Mouse (Mus musculus): ENCODE measurements around the gene Gm37240. TPM values are rescaled to one million over a fixed set of nuclear protein-coding genes. Genes with fewer than 3 reads are reported as not detected.
A peak's percentile ranks its signal among the peaks of the same experiment; 100 is the strongest.

The Gm37240 gene
- total RNA-seq, 4 experiments from 2014 or later = 29.7 to 37.8 (median 36.6) TPM

- no peak for DNase-seq (ENCODE audit: low spot score in 2 of 2)
These were observed 129.9 kb downstream of the Gm37240 start for GRCm38 (mm10) chr3:85757435-85757834.

- no peak for DNase-seq (ENCODE audit: low spot score in 2 of 2)
These were observed 138.0 kb downstream of the Gm37240 start for GRCm38 (mm10) chr3:85749348-85749747.

DNA sequence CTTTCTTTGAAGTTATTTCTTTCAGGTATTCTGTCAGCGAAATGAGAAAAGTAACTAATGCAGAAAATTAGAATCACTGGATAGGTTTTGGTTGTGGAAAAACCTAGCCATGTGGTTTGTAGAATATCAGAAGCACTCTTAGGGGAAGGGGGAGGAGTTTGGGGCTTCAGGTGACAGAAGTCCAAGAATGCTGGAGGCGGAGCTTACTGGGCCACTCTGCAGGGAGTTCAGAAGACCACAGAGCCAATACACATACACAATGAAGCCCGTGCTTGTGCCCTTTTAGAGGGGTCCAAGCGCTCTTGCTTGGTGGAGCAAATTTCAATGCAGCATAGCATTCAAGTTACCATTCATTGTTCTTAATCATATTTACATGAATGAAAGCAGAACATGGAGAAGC is 138.5 kb downstream of the Gm37240 start:
- no peak for DNase-seq (ENCODE audit: low spot score in 2 of 2)

- no peak for DNase-seq (ENCODE audit: low spot score in 2 of 2)
These were observed 141.2 kb downstream of the Gm37240 start for GRCm38 (mm10) chr3:85746116-85746515.

- DNase-seq (ENCODE audit: low spot score in 2 of 2) = no peak
These were observed 145.6 kb downstream of the Gm37240 start for GRCm38 (mm10) chr3:85741767-85742166.

DNA sequence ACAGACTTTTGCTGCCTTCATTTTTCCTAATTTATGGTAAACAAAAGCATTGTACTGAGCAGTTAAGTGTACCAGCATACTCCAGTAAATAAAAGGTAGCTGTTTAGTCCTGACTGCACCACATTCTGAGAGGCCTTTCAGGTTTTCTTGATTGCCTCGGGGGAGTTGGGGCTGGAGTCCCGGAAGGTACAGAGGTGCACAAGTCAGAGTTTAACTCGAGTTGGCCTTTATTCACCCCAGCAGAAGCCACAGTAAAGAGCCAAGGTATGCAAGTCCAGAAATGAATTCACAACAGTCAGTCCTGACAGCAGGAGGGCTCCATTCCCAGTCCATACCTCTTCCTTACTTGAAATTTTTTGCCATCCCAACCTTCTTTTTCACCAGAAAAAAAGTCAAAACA is 148.7 kb downstream of the Gm37240 start:
- DNase-seq (ENCODE audit: low spot score in 2 of 2) = no peak

- no peak for DNase-seq (ENCODE audit: low spot score in 2 of 2)
These were observed 153.2 kb downstream of the Gm37240 start for GRCm38 (mm10) chr3:85733939-85734729.

DNA sequence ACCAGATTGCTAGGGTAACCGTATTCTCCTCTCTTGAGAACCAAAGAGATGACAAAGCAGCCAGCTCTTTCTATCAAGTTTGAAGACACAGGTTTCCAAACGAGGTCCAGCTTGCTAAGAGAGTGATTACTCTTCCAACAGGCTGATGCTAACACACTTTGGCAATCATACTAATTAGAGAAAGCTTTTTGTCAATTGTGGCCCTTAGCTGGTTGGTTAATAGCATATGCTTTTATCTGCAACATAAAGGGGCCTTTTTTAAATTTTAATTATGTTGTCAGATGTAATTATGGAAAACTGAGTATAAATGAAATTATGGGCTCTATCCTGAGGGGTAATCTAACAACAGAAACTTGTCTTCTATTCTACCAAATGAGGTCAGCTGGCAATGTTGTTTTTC is 160.1 kb downstream of the Gm37240 start:
- DNase-seq (ENCODE audit: low spot score in 2 of 2) = no peak

DNA sequence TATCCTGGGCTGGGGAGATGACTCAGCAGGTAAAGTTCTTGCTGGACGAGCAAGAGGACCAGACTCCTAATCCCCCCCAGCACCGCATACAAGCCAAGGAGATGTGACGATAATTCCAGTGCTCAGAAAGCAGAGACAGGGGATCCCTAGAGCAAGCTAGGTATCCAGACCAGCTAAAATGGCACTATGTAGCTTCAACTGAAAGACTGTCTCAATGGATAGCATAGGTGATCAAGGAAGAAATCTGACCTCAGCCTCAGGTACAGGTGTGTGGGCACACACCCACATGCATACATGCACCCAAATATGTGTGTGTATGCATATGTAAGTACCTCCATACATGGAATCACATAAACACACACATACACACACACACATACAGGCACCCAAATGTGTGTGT is 161.3 kb downstream of the Gm37240 start:
- no peak for DNase-seq (ENCODE audit: low spot score in 2 of 2)

GRCm38 (mm10) chr3:85725110-85725509 is 162.2 kb downstream of the Gm37240 start:
- no peak for DNase-seq (ENCODE audit: low spot score in 2 of 2)

DNA sequence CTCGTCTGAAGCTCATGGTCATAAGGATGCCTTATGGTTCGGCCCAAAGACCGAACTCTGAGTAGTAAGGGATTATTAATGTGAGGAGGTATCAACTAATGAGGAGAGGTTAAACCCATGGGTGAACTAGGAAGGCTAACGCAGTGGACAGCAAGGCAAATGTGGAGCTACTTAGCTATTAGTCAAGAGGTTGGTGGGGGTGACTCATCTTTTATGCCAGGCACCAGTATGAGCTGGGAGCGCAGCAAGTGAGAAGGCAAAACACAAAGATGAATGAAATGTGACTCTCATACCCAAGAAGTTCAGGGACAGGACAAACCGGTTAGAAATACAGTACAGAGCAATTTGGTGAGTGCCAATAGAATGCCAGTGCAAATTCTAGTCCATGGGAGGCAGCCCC is 164.7 kb downstream of the Gm37240 start:
- no peak for DNase-seq (ENCODE audit: low spot score in 2 of 2)

DNA sequence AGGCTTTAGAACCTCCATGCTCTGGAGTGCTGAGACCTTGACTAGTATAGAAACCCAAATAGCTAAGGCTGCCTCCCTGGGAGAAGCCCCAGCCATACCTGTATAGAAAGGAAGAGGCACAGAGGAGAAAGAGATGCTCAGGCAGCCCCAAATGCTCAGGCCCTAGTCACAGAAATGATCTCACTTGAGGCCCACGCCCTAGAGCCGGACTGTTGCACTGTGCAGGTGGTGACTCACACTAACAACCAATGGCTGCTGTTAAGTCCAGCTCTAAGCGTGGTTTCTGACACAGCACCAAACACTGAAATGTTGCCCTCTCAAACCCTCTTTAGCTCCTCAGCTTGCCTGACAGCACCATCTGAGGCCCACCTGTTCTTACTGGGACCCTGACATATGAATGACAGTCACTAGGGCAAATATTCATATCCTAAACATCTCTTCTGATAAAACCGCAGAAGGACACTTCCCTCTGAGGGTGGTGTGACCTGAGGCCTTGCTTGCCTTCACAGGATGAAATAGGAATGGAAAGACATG is 171.5 kb downstream of the Gm37240 start:
- DNase-seq (ENCODE audit: low spot score in 2 of 2) = no peak

DNA sequence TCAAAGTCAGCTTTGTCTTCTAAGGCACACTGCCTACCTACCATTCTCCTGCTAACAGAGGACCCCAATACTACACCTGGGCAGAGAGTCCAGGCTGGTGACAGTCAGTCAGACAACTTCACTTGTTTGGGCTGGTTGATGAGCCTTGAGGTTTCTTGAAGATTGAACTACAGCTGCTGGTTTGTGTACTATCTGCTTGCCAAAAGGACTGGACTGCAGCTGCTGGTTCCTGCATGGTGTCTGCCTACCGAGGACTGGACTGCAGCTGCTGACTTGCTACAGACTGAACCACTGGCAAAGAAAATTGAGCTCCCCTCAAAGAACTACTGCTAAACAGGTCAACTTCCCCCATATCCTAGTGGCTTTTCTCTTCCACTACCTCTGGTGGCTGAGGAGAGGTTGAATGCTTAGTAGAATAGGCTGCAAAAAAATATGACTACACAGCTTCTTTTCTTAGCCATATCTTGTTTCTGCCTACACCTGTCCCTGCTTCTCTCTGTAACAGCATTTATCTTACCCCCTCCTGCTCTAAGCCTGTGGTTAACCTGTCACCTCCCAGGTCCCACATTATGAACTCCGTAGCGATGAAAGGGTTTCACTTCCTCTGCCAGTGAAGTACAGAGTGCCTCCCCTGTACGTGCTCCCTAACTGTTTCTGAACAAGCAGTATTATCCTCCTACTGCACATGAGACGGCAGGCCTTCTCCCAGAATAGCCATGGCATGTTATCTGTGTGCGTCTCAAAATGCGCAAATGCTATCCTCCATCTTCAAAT is 173.2 kb downstream of the Gm37240 start:
- no peak for DNase-seq (ENCODE audit: low spot score in 2 of 2)

- no peak for DNase-seq (ENCODE audit: low spot score in 2 of 2)
These were observed 176.6 kb downstream of the Gm37240 start for GRCm38 (mm10) chr3:85710695-85711094.

- DNase-seq (ENCODE audit: low spot score in 2 of 2) = peak in 1 of 2 experiments; percentile 19
These were observed 179.9 kb downstream of the Gm37240 start for GRCm38 (mm10) chr3:85707421-85707820.

- DNase-seq (ENCODE audit: low spot score in 2 of 2) = no peak
These were observed 184.0 kb downstream of the Gm37240 start for GRCm38 (mm10) chr3:85703141-85703882.

- no peak for DNase-seq (ENCODE audit: low spot score in 2 of 2)
These were observed 188.8 kb downstream of the Gm37240 start for GRCm38 (mm10) chr3:85698496-85698895.

DNA sequence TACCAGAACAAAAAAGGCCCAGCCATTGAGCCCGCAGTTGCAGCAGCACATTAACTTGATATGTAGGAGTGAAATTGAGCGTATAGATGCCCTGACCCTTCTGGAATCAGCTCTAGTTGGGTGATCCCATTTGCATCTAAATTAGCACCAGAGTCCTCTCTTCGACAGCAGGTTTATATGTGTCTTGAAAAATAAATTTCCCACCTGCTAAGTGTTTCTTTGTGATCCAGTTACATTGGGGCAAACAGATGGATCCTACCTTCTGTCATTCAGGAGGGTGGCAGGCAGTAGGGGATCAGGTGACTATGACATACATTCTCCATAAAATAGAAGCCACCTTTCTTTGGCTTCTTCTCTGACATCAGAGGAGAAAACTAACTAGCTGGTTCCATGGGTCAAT is 192.3 kb downstream of the Gm37240 start:
- no peak for DNase-seq (ENCODE audit: low spot score in 2 of 2)

DNA sequence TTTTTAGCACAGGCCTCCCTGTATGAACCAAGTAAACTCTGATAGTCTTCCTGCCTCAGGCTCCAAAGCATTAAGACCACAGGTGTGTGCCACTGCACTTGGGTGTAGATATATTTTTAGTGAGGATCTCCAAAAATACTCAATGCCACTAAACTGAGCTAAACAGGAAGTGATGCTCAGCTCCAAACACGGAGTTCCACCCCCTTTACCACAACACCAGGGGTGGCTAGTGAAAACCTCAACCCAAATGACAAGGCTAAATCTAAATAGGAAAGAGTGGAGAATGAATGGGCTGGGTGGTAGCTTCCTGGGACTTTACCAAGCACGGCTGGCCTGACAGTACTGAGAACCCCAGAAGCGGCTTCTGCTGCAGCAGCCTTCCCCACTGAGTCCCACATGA is 194.3 kb downstream of the Gm37240 start:
- no peak for DNase-seq (ENCODE audit: low spot score in 2 of 2)

DNA sequence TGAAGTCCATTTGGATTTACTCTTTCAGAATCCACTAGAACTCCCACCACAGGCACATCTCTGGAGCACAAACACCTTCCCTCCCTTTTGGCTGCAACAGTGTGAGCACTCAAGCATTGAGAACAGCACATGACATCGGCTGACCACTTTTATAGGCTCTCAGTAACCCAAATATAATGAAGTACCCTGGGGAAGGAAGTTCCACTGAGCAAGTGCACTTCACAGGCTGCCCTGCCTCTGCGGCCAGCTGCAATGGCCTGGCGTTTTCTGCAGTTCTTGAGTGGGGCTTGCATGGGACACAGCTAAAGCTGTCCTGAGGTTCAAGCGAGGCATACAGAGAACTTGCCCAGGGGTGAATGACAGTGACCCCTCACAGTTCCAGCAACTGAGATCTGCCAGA is 196.2 kb downstream of the Gm37240 start:
- DNase-seq (ENCODE audit: low spot score in 2 of 2) = no peak

DNA sequence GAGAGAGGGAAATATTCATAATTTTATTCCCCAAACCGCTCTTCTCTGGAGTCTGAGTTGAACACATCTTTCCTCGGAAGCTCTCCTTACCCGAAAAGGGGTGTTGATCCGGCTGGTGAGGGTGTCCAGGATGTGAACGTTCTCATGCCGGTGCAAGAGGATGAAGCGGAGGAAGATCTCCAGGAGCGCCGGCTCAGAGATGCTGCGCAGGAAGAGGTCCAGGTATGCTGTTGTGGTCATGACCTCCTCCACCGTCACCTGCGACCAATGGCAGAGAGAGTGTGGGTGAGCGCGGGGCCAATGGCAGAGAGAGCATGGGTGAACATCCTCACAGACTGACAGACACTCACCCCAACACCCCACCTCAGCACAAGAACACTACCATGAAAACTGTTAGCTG is 199.0 kb downstream of the Gm37240 start:
- no peak for DNase-seq (ENCODE audit: low spot score in 2 of 2)

DNA sequence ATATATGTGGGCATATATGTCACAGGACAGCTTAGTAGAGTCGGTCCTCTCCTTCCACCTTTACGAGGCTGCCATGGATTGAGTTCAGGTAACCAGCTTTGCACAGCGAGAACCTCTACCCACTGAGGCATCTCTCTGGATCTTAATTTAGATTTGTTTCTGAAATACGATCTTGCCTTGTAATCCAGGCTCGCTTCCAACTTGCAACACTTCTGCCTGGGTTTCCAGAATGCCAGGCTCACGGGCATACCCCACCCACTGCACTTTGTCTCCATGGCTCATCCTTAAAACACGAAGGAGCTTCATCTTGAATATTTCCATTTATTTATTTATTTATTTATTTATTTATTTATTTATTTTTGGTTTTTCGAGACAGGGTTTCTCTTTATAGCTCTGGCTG is 202.0 kb downstream of the Gm37240 start:
- peak; percentile 13 to 39 for DNase-seq (ENCODE audit: low spot score in 2 of 2)
